Mouse (Mus musculus) small intestine, adult 2 months (tissue): ENCODE results near the gene Kctd5. TPM values are rescaled to one million over a fixed set of nuclear protein-coding genes. Genes with fewer than 3 reads are reported as not detected.
"Not testable (repeated sequence)": the region's sequence is repeated elsewhere in the genome, so short reads cannot be mapped to it uniquely, and the experiment has no call there.

Experiments
- H3K27ac ChIP-seq: fragments of 200-500 bp; 2 replicates; pipeline ENCODE4 v1.5.1; 2012; ENCODE audit warnings: low read depth, low read length, control low read depth, inconsistent platforms; ENCODE audit not compliant: insufficient read depth
- H3K27me3 ChIP-seq: fragments of 200-500 bp; 2 replicates; pipeline ENCODE4 v1.6.1; 2012; ENCODE audit warnings: mild to moderate bottlenecking, moderate library complexity, low read length, inconsistent platforms; ENCODE audit not compliant: control insufficient read depth, insufficient read depth
- H3K36me3 ChIP-seq: fragments of 200-500 bp; 2 replicates; pipeline ENCODE4 v1.6.1; 2012; ENCODE audit warnings: mild to moderate bottlenecking, low read length, control low read depth, inconsistent platforms; ENCODE audit not compliant: control insufficient read depth, insufficient read depth
- H3K4me1 ChIP-seq: fragments of 200-500 bp; 2 replicates; pipeline ENCODE4 v1.6.1; 2012; ENCODE audit warnings: low read length, inconsistent platforms, mixed read lengths; ENCODE audit not compliant: control insufficient read depth, insufficient read depth, insufficient read length
- H3K4me3 ChIP-seq: fragments of 200-500 bp; 2 replicates; pipeline ENCODE4 v1.5.1; 2012; ENCODE audit warnings: low read depth, mild to moderate bottlenecking, control low read depth, inconsistent platforms, low read length, moderate library complexity
- CTCF ChIP-seq: fragments of 200-500 bp; IDR thresholded peaks from 2 replicates; pipeline ENCODE4 v1.5.1; 2012; ENCODE audit warnings: low read depth, mild to moderate bottlenecking, control low read depth, inconsistent platforms, low read length, moderate library complexity, mixed read lengths; ENCODE audit not compliant: insufficient replicate concordance, insufficient read length; ENCODE audit errors: extremely low read depth
- POLR2A ChIP-seq: fragments of 200-500 bp; IDR thresholded peaks from 2 replicates; pipeline ENCODE4 v1.6.1; 2012; ENCODE audit warnings: low read depth, mild to moderate bottlenecking, control low read depth, inconsistent platforms, low read length, moderate library complexity
- WGBS: fragments of 180-500 bp; shearing (Covaris S2); methylation state at CpG from one replicate; pipeline ENCODE4 v1.1.7; 2018; 5-methylcytosine and 5-hydroxymethylcytosine counted together
- polyA plus RNA-seq: library from polyadenylated mRNA; depleted of rRNA; stranded (reverse); fragments of >200 nt; gene quantifications from 2 replicates; pipeline ENCODE4 v1.2.3, GENCODE M21; 2012

Gene Kctd5
- polyA plus RNA-seq, 1 experiment, result 74.6 TPM

- H3K4me3 ChIP-seq, result no peak overlapping the region
- 76% methylated on average over 1 of the region's 1 CpGs for WGBS
- H3K4me1 ChIP-seq, result no peaks in the 10 kb centered on the region
Measured at GRCm38 (mm10) chr17:24090575-24090974, 17.3 kb upstream of the Kctd5 start.

DNA sequence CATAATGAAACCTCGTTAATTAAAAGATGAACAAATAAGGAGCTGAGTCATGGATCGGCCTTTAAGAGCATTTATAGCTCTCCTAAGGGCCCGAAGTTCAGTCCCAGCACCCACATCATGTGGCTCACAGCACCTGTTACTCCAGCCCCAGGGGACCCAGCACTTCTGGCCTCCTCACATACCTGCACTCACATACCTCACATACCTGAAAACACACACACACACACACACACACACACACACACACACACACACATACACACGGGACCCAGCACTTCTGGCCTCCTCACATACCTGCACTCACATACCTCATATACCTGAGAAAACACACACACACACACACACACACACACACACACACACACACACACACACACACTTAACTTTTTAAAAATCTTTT, 13.1 kb upstream of the Kctd5 start:
- H3K27me3 ChIP-seq, H3K4me1 ChIP-seq, H3K4me3 ChIP-seq, H3K27ac ChIP-seq: not testable (repeated sequence)
- WGBS, result 51% methylated on average over 4 of the region's 4 CpGs
- peaks cover 56% of the 10 kb centered on the region for H3K36me3 ChIP-seq

More at GRCm38 (mm10) chr17:24090575-24090974, 17.3 kb upstream of the Kctd5 start:
- Histone ChIP-seq H3K27me3 (no peaks in the 10 kb centered on the region), H3K27ac (no peak overlapping the region), H3K36me3 (peaks cover 68% of the 10 kb centered on the region)
- TF ChIP-seq POLR2A (no peak), CTCF (no peak)

GRCm38 (mm10) chr17:24084593-24084992, 11.3 kb upstream of the Kctd5 start:
- no peak overlapping the region for H3K4me3 ChIP-seq
- peaks cover 51% of the 10 kb centered on the region for H3K36me3 ChIP-seq
- WGBS, result 56% methylated on average over 1 of the region's 1 CpGs
- H3K27me3 ChIP-seq, result no peaks in the 10 kb centered on the region
- no peak for TF ChIP-seq CTCF
- no peak for TF ChIP-seq POLR2A
- H3K27ac ChIP-seq, result no peak overlapping the region
- no peaks in the 10 kb centered on the region for H3K4me1 ChIP-seq

- TF ChIP-seq CTCF (no peak), POLR2A (no peak)
- Histone ChIP-seq H3K27ac (no peak overlapping the region), H3K4me3 (no peak overlapping the region), H3K36me3 (peaks cover 36% of the 10 kb centered on the region), H3K4me1 (no peaks in the 10 kb centered on the region), H3K27me3 (no peaks in the 10 kb centered on the region)
- WGBS, result 81% methylated on average over 2 of the region's 2 CpGs
Measured at GRCm38 (mm10) chr17:24077101-24077500, 3.8 kb upstream of the Kctd5 start.

- peaks cover 9% of the 10 kb centered on the region for H3K36me3 ChIP-seq
- H3K27me3 ChIP-seq, result no peaks in the 10 kb centered on the region
- no peak overlapping the region for H3K4me3 ChIP-seq
- peaks cover 6% of the 10 kb centered on the region; the same call in 1 of the 2 replicates for H3K4me1 ChIP-seq
- TF ChIP-seq POLR2A, result no peak
- no peak for TF ChIP-seq CTCF
- H3K27ac ChIP-seq, result no peak overlapping the region
- WGBS, result 77% methylated on average over 3 of the region's 3 CpGs
Measured at GRCm38 (mm10) chr17:24069531-24069930, 3.8 kb downstream of the Kctd5 start.

- 79% methylated on average over 5 of the region's 5 CpGs for WGBS
- Histone ChIP-seq H3K36me3 (peaks cover 12% of the 10 kb centered on the region), H3K27me3 (no peaks in the 10 kb centered on the region), H3K4me1 (peaks cover 6% of the 10 kb centered on the region; the same call in 1 of the 2 replicates), H3K4me3 (no peak overlapping the region), H3K27ac (no peak overlapping the region)
- TF ChIP-seq CTCF (no peak), POLR2A (no peak)
Measured at GRCm38 (mm10) chr17:24068271-24068670, 5.0 kb downstream of the Kctd5 start.

DNA sequence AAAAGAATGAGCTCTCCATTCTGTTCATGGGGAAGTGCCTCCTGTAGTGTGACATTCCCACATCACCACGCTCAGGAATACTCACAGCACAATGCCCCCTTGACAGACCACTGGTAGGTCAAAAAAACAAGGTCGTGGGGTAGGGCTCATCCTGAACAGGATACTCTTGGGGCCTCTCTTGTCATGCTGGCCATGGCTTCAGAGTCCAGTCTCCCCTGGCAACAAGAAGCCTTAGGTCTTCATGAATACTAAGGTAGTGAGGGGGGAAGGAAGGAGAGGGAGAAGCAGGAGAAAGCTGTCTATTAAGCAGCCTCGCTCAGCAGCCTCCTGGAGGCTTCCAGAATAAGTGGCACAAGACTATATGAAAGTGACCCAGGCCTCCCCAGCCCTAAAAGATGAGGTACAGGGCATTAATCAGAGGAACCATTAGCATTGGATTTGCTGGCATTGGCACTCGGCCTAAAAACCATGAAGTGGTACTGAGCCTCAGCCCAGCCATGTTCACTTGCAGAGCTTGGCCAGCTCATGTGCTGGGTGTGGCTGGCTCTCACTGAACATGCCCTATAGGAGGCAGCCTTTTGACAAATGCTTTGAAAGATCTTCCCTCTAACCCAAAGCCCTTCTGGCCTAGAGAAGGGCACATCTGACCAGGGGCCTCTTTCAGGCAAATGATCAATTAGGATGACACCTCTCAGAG, 10.7 kb downstream of the Kctd5 start:
- WGBS, result 86% methylated on average over 4 of the region's 4 CpGs
- H3K27me3 ChIP-seq, result no peaks in the 10 kb centered on the region
- no peak for TF ChIP-seq CTCF
- no peak for TF ChIP-seq POLR2A

More for the DNA sequence above, 10.7 kb downstream of the Kctd5 start:
- Histone ChIP-seq H3K4me1 (peaks cover 25% of the 10 kb centered on the region), H3K4me3 (no peak overlapping the region), H3K27ac (no peak overlapping the region), H3K36me3 (peaks cover 45% of the 10 kb centered on the region)
